Mouse (Mus musculus) adrenal gland, adult 18-20 months (tissue): ENCODE data around the gene Grasp. TPM values are rescaled to one million over a fixed set of nuclear protein-coding genes. Genes with fewer than 3 reads are reported as not detected.

ENCODE experiments used
- DNase-seq, 2 experiments: peaks; one replicate each; pipeline ENCODE4 v3.0.0; 2021 to 2022; ENCODE audit warnings: low spot score in 2 of 2
- microRNA-seq, 2 experiments: library from miRNA; unstranded; fragments of <30 nt; microRNA quantifications; one replicate each; pipeline ENCODE4 v1.2.0; 2021; ENCODE audit warnings: borderline number of aligned reads in 2 of 2
- total RNA-seq, 2 experiments: library from RNA; stranded (reverse); gene quantifications; 1 replicate in 1 of 2; 2 replicates in 1 of 2; pipeline ENCODE4 v1.2.3; 2021

The Grasp gene
- total RNA-seq, 2 experiments from 2014 or later: 16.3 to 19.8 TPM

GRCm38 (mm10) chr15:101270101-101270820 lies 46.3 kb downstream of the Grasp start:
- DNase-seq: no peak

GRCm38 (mm10) chr15:101271107-101271506 lies 47.1 kb downstream of the Grasp start:
- no peak for DNase-seq

GRCm38 (mm10) chr15:101271513-101271912 lies 47.5 kb downstream of the Grasp start:
- no peak for DNase-seq

GRCm38 (mm10) chr15:101274380-101274779 lies 50.4 kb downstream of the Grasp start:
- no peak for DNase-seq

- DNase-seq: no peak
Observed at GRCm38 (mm10) chr15:101277351-101277899, 53.4 kb downstream of the Grasp start.

- no peak for DNase-seq
Observed at GRCm38 (mm10) chr15:101278589-101278988, 54.6 kb downstream of the Grasp start.

GRCm38 (mm10) chr15:101279430-101279999 lies 55.5 kb downstream of the Grasp start:
- peak; percentile 67 to 79 for DNase-seq

Small RNA genes lying within 50 kb of the gene (microRNA-seq; reads per million reads assigned to microRNA genes)
- gene Mir6962: 0 to 2.4 reads per million in 2 experiments

Other genes with a start within 250 kb of the Grasp start
- not detected for gene Gm47841, start 176.8 kb upstream of the Grasp start, total RNA-seq
- gene Fignl2, start 145.6 kb upstream of the Grasp start, total RNA-seq: 1 to 10 TPM; 4.7 to 7.1 TPM
- under 1 TPM; 0.42 to 0.70 TPM for gene Ankrd33, start 108.4 kb upstream of the Grasp start, total RNA-seq
- 10 to 100 TPM; 19.1 to 26.1 TPM for gene Acvrl1, start 95.7 kb upstream of the Grasp start, total RNA-seq
- 1 to 10 TPM; 5.8 to 5.9 TPM for gene Acvr1b, start 50.1 kb upstream of the Grasp start, total RNA-seq
- 100 to 1,000 TPM; 275 to 349 TPM for gene Nr4a1, start 30.1 kb downstream of the Grasp start, total RNA-seq
- 10 to 100 TPM; 60.5 to 64.0 TPM for gene Atg101, start 60.1 kb downstream of the Grasp start, total RNA-seq
- gene 6030408B16Rik, start 69.0 kb downstream of the Grasp start, total RNA-seq: under 1 TPM; 0.27 to 0.54 TPM
- gene Krt80, start 146.0 kb downstream of the Grasp start, total RNA-seq: 1 to 10 TPM; 4.3 to 7.8 TPM
- 1 to 10 TPM; 1.4 to 2.6 TPM for gene Krt7, start 186.9 kb downstream of the Grasp start, total RNA-seq
- not detected for gene Krt87, start 214.6 kb downstream of the Grasp start, total RNA-seq
- not detected for gene Krt88, start 223.6 kb downstream of the Grasp start, total RNA-seq
- gene Krt81, start 239.6 kb downstream of the Grasp start, total RNA-seq: not detected
- gene Krt86, start 249.3 kb downstream of the Grasp start, total RNA-seq: not detected